Mouse (Mus musculus) neutrophil, adult 5-6 weeks (primary cell): ENCODE data around the gene Gpkow. TPM values are rescaled to one million over a fixed set of nuclear protein-coding genes. Genes with fewer than 3 reads are reported as not detected.
"Not testable (repeated sequence)": the region's sequence is repeated elsewhere in the genome, so short reads cannot be mapped to it uniquely, and the experiment has no call there.

ENCODE experiments used
- ATAC-seq: fragments of 151-379, 151-347 bp; 2 replicates; pipeline ENCODE4 v1.8.0; 2017; ENCODE audit warnings: mild to moderate bottlenecking, moderate TSS enrichment; ENCODE audit not compliant: insufficient number of reproducible peaks, poor library complexity, low FRiP score, severe bottlenecking; ENCODE audit errors: extremely low read depth
- total RNA-seq: library from RNA; stranded (forward); fragments of 200-1000 nt; gene quantifications from 2 replicates; pipeline ENCODE4 v1.2.3, GENCODE M21; 2017

The Gpkow gene
- total RNA-seq, 1 experiment from 2014 or later, result 69.5 TPM

DNA sequence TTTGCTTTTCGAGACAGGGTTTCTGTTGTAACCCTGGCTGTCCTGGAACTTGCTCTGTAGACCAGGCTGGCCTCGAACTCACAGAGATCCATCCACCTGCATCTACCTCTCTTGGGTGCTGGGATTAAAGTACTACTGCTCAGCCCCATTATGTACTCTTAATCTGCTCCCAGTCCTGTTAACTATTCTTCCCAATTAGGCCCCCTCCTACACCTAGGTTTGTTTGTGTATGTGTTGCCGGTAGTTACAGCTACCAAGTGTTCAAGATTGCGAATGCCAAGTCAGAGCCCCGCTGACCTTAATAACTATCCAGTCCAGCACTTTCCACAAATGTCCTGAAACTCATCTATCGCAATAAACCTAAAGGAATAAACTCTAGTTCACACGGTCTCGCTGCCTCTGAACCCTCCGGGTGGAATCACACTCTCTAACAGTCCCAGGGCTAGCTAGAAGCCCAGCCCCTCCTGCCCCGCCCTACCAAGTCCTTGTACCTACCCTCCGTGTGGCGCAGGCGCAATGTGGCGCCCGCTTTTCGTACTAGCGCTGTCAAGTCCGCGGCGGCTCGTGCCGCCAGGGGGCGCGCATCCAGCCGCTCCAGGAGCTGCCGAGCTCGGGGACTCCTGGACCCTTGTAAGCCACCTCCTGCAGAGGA is 17.4 kb upstream of the Gpkow start:
- ATAC-seq, result peak; percentile 98

DNA sequence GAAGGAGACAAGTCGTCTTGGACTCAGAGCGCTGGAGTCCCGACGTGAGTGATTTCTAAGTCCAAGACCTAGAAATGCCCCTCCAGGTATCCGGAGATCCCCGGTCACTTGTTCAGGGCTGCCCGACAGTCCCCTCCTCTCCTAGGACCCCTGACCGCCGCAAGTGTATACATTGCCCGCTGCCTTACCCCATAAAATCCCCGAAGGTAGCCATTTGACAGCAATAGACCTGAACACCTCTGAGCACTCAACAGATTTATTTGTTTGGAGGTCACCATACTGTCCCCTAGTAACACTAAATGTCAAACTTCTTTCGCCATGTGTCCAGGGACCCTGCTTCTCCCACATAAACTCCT is 16.9 kb upstream of the Gpkow start:
- no peak for ATAC-seq

DNA sequence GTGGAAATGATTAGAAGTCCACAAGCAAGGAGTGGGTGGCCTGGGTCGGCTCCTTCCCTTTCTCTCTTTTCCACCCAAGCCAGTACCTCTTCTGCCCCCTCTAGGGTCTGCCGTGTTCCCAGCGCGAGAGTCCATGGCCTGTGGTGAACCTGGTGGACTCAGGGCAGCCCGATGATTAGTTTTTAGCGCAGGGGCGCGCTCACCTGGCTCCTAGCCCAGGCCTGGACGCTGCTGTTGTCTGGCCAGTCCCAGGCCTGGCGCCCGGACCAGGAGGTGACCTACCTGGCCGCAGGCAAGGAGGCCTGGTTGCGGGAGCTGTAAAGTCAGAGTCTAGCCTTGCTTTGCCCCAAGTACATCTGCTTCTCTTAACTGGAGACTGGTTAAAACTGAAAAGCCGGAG is 16.1 kb upstream of the Gpkow start, which contains the start of gene Magix:
Magix (minus strand) TSS at position 388 of the 400 bp plus-strand sequence.
- no peak for ATAC-seq

DNA sequence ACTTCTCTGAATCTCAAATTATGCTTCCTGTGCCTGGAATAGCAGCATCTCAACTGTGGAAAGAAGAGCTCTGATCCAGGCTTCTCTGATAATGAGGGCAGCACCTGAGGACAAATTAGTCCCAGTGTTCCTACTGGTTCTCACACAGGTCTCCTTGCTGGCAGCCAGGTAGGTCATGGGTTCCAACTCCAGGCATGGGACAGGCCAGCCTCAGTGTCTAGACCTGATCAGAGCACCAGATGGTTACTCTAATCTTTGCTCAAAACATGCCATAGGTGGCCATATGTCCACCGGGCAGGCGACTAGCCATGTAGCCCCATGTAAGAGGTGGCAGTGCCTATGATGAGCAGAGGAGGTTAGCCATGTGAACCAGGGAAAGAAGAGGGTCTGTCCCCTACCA is 8.6 kb upstream of the Gpkow start:
- no peak for ATAC-seq

DNA sequence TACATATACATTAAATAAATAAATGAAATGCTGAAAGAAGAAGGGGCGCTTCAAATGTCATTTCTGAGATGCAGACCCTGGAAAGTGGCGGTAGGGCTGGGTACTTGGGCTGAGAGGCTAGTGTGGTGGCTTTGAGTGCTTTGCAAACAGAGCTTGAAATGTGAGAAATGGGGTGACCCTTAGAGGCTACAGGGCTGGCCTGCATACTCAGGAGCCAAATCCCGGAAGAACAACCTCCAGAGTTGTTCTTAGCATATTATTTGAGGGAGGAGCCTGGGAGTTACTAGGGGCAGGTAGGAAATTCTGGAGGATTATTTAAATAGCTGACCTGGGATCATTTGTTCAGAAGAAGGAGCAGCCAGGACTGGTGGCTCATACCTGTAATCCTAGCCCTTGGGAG is 6.4 kb upstream of the Gpkow start:
- ATAC-seq, result no peak

DNA sequence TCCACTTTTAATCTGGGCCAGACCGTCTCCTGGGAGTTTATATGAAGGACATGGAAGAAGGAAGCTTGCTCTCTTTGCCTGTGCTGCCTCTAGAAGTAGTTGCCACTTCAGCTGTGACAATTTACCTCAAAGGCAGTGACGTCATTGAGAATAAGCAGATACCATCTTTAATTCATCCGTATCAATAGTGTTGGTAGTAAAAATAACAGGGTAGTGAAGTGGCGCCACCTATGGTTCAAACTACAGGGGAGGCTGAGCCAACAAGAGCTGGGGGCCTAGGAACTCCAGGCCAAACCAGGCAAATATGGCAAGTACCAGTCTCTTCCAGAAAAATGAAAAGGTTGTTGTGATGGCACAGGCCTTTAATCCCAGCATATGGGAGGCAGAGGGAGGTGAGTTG is 4.1 kb upstream of the Gpkow start:
- peak; percentile 66 for ATAC-seq

DNA sequence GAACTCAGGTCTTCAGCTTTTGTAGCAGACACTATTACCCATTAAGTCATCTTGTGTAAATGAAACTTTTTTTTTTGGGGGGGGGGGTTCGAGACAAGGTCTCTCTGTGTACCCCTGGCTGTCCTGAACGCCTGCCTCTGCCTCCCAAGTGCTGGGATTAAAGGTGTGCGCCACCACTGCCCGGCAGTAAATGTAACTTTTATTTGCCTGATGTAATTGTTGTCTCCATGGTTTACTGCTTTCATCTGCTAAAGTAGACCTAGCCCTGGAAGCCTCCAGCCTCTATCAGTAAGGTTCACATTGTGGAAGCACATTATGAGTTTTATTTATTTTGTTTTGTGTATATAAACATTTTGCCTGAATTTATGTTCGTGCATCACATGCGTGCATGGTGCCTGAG is 411 bp upstream of the Gpkow start:
- ATAC-seq, result no peak

DNA sequence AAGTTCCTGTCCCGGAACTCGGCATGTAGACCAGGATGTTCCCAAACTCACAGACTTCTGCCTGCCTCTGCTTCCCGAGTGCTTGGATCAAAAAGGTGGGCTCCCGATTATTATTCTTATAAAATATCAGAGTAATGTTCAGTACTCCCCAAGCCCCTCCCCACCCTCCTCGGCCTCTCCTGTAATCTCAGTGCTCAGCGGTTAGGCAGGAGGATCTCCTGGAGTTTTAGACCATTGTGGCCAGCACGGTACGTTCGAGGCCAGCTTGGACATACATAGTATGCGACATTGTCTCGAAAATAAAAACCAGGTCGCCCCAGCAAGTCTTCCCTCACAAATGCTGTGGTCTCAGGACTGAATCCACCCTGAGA is 16.8 kb downstream of the Gpkow start:
- ATAC-seq, result not testable (repeated sequence)

DNA sequence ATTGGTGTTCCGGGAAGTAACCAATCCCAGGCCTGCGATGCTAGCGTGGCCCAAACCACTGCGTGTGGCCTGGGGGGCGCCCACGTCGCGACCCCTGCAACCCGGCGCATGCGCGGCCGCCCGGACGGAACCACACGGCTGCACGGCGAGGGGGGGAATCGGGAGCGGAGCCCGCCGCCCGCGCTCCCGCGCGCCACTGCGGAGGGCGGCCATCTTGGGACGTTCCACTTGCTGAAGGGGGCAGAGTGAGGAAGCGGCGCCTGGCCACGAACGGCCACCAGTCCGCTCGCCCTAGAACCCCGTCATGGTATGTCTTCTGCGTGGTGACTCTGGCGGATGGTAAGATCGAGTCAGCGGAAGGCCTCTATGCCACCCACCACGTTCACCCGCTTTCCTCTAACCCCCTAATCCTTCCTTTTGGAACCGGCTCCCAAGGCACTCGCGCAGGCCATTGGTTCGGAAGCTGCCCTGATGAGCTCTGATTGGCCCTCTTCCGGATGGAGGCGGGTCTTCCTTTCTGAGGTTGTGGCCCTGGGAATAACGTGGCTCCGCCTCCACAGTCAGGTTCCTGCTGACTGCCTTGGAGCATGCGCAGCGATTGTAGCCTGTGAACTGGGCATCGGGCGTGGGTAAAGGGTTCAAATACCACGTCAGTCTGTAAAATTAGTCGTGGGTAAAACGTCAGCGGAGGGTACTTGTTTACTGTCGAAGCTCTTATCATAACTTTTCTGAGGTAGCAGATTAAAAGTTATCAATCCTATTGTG is 17.4 kb downstream of the Gpkow start, which contains the start of gene Wdr45:
Wdr45 (plus strand) TSS at position 199 of the 765 bp plus-strand sequence.
- ATAC-seq, result peak; percentile 99

DNA sequence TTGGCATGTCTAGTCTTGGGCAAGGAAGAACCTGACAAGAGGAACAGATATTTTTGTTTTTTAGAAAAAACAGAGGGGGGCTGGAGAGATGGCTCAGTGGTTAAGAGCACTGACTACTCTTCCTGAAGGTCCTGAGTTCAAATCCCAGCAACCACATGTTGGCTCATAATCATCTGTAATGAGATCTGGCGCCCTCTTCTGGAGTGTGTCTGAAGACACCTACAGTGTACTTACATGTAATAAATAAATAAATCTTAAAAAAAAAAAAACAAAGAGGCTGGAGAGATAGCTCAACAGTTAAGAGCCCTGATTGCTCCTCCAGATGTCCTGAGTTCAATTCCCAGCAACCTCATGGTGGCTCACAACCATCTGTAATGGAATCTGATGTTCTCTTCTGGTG is 19.1 kb downstream of the Gpkow start:
- not testable (repeated sequence) for ATAC-seq

DNA sequence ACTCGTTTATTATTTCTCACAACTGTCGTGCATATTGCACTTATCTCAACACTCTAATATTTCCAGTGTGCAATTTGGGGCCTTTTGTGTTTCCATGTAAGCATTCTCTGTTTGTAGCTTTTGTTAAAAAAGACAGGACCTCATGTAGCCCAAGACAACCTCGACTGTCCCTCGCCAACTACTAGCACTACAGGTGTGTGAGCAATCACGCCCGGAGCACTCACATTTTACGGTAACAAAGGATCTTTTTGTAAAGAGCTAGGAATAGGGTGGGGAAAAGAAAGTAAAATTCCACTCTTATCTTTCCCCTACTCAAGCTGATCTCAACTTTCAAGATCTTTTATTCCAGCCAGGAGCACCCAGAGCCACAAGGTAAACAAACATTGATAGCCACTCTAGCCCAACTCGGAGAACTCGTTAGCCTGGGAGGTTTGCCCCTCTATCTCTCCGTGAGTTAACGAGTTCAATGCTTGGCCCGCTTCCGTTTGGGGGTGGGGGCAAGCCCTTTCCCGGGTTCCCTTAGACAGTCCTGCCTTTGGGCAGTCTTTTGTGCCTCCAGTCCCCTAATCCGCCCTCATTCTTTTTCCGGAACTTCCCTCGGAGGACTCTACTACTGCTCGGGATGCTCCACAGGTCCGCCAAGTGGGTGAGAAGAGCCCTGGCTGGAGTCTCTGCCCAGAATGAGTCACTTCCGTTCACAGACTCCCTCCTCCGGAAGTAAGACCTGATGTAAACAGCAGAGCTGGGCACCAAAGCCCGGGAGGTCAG is 24.8 kb downstream of the Gpkow start, which contains the start of gene Gm45208:
Gm45208 (plus strand) TSS at position 732 of the 768 bp plus-strand sequence.
- peak; percentile 90 for ATAC-seq

DNA sequence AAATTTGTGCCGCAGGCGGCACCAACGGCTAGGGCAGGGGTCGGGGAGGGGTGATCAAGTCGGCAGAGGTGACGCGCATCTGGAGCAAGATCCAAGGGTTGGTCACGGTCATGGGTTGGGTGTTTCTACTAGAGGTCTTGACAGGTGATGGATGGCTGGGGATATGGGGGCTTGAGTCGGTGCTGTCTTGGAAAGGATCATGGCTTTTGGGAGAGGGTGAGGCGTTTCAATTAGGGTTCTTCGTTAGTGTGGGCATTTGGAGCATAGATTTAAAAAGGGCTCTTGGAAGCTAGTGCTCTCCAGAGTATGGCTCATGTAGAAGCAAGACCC is 25.3 kb downstream of the Gpkow start:
- no peak for ATAC-seq

DNA sequence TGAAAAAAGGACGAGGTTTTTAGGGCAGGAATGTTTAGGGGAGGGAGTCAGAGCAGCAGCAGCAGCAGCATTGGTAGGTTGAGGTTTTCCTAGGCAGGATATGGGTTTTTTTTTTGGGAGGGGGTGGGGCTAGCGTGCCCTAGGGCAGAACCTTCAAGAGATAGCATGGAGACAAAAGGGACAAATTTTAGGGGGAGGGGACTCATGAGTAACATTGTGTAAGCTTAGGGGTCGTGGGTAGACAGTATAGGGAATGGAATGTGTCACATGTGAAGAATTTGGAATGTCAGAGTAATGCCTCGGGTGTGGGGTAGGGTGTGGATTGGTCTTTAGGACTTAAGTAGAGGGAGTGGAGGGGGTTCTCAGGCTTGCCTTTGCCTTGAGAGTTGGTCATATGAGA is 25.8 kb downstream of the Gpkow start:
- no peak for ATAC-seq

DNA sequence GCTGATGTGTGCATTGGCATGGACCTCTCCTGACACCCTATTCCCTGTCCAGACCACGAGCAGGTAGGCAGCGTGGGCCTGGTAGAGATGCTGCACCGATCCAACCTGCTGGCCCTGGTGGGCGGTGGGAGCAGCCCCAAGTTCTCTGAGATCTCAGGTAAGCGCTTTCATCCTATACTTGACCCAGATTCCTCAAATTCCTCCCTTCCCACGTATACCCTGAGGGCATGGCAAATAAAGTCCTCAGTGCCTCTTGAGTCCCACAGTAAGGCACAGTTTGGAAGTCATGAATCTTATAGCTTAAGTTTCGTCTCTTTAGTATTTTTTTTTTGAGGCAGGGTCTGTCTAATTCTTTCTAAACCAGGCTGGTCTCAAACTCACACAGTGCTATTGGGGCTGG is 27.2 kb downstream of the Gpkow start:
- ATAC-seq, result no peak

DNA sequence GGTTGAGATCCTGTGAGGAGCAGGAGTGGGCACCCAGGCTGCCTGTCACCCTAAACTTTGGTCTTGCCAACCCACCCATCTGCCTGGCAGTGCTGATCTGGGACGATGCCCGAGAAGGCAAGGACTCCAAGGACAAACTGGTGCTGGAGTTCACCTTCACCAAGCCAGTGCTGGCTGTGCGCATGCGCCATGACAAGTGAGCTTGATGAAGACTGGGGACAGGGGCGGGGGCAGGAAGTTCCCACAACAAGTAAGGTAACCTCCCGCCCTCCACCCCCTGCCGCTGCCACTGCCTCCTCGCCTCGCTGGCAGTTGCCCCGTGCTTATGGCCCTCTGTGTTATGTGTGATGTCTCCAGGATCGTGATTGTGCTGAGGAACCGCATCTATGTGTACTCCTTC is 28.9 kb downstream of the Gpkow start:
- no peak for ATAC-seq

DNA sequence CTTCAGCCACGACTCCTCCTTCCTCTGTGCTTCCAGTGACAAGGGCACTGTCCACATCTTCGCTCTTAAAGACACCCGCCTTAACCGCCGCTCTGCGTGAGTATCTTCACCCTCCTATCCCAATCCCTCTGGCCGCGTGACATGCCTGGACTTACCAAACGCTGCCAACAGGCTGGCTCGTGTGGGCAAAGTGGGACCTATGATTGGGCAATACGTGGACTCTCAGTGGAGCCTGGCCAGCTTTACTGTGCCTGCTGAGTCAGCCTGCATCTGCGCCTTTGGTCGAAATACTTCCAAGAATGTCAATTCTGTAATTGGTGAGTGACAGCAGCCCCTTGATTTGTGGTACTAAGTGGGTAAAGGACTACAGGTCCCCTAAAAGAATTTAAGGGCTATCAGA is 30.2 kb downstream of the Gpkow start:
- no peak for ATAC-seq

DNA sequence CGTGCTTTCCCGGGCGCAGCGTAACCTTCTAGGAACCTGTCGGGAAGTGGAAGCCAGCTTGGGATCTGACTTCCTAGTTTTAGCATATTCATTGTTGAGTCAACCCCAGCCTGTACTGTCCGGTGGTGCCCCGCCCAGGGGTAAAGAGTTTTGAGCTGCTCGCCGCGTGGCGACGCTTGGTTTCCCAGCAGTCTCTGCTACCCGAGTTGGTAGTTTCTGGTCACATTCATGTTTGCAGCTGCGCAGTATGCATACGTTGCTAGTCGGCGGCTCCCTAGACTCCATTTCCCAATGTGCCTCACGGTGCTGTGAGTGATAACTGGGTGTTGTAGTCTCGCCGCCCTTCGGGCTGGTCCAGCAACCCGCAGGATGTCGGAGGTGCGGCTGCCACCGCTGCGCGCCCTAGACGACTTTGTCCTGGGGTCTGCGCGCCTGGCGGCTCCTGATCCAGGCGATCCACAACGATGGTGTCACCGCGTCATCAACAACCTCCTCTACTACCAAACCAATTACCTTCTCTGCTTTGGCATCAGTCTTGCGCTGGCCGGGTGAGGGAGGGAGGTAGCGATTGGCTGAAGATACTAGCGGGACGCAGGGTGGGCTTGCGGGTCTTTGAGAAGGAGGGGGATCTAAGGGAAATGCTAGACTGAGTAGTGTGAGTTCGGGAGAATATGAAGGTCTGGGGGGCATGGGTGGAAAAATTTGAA is 31.4 kb downstream of the Gpkow start, which contains the start of gene Praf2:
Praf2 (plus strand) TSS at position 225 of the 707 bp plus-strand sequence.
- ATAC-seq, result peak; percentile 93

DNA sequence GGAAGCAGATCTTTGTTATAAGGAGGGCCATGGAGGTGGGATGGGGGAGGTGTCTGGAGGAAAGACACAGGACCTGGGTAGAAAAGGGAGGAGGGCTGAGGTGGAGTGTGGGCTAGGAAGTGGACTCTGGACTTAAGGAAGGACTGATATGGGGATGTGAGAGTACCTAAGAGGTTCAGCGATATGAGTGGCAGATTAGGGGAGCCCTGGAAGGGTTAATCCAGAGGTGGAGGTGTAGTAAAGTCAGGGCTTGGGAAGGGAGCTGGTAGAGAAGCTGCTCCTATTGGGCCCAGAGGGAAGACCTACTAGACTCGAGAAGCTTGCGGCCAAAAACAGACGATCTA is 32.0 kb downstream of the Gpkow start:
- ATAC-seq, result no peak

DNA sequence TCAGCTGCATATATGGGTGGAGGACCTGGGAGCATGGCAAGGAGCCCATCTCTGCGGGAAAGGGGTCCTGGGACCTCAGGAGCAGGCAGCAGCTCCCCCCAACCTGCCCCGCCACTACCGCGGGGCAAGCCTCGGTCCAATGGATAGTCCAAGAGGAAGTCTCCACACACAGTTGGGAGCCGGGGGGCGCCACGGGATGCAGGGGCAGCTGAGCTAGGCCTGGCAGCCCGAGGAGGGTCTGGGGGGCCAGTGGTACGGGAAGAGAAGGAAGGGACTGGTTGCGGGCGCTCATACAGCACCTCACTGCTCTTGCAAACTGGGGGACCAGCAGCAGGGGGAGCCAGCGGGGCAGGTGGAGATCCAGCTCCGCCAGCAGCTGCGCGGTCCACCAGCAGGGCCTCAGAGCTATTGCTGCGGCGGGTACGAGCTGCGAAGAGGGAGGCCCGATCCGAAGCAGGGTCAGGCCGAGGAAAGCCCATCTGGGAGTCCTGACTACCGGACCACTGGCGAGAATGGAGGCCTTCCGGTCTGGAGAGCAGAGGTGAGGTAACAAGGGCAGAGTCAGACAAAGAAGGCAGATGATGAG is 36.7 kb downstream of the Gpkow start:
- ATAC-seq, result peak; percentile 84
